Mouse (Mus musculus): Measurements from ENCODE around the gene Pink1.
A peak's percentile ranks its signal among the peaks of the same experiment; 100 is the strongest.

The Pink1 gene

GRCm38 (mm10) chr4:138313021-138313420 is 13.1 kb downstream of the Pink1 start:
- DNase-seq (ENCODE audit: low spot score), result no peak

GRCm38 (mm10) chr4:138312105-138312504 is 14.0 kb downstream of the Pink1 start:
- DNase-seq (ENCODE audit: low spot score), result no peak

GRCm38 (mm10) chr4:138311595-138311994 is 14.5 kb downstream of the Pink1 start:
- no peak for DNase-seq (ENCODE audit: low spot score)

DNA sequence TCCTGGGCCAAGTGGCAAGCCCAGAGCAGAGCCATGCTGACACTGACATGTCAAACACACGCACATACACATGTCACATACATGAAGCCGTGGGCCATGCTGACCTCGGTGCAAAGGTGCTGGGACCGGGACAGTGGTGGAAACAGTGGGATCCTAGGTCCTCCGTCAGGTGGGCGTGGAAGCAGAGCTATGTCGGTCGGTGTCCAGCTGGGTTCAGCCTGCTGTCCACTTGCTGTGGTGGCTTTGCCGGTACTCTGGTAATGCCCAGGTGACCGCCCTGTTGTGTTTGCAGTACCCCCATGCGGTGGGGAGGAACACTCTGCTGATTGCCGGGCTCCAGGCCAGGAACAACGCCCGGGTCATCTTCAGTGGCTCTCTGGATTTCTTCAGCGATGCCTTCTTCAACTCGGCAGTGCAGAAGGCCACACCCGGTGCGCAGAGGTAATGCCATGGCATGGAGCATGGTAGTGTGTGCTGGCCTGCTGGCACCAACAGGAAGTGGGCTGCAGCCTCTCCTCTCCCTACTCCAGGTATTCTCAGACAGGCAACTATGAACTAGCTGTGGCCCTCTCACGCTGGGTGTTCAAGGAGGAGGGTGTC is 15.7 kb downstream of the Pink1 start:
- no peak for DNase-seq (ENCODE audit: low spot score)

DNA sequence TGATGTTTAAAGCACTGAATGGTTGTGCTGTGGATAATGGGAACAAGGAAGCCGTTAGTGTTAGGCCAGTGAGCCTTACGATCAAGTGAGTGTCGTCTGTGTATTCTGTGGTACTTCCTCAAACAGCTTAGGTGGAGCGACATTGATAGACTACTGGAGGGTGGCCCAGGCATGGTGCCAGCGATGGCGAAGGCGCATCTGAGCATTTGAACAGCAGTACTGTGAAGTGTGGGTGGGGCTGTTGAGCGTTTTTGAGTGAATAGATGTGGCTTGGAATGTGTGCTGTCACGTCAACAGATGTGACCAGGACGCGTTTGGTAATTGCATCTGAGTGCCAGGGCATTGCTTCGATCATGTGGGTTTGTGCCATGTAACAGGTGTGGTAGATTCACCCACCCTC is 18.4 kb downstream of the Pink1 start:
- DNase-seq (ENCODE audit: low spot score), result no peak

DNA sequence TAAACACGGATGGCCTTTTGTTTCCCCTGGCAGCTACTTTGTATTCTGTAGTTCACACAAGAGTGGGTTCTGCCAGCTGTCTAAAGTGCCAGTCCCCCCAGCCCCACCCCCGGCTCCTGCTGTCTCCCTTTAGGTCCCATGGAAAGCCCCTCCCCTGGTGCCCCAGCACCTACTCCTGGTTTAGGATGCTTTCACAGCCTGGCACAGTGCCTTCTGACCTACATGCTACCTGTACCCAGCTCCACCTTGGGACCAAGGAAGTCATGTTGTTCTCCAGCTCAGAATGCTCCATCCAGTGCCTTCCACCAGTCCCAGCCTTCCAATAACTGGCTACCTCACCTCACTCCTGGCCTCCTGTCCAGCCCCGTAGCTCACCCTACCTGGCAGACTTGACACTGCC is 19.1 kb downstream of the Pink1 start:
- no peak for DNase-seq (ENCODE audit: low spot score)

DNA sequence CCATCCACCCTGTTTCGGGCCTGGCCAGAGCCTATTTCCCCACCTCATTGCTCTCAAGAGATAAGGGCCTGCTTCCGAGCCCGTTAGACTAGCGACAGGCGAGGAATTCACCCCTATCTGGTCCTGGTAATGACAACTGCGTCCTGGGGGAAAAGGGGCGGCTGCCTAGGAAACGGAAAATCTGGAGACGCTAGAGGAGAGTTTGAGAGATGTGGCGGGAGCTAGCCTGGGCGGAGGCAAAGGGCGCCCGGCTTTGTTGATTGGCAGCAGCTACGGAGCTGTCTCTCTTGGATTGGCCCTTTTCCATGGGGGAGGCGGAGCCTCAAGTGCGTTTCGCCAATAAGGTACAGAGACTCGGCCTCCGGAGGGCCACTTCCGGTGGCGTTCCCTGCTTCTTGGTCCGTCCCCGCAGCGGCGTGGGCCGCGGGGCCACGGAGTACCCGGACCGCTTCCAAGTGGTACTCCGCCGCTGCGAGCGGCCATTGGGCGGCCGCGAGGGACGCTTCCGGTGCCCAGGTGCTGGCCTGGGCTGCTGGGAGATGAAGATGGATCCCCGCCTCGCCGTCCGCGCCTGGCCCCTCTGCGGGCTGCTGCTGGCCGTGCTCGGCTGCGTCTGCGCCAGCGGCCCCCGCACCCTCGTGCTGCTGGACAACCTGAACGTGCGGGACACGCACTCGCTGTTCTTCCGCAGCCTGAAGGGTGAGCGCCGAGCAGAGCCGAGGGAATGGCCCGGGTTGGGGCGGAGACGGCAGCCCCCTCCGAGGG is 21.6 kb downstream of the Pink1 start, which contains the start of gene Ddost:
TSS of gene Ddost (plus strand) at position 391 of the 765 bp plus-strand sequence.
- DNase-seq (ENCODE audit: low spot score), result peak; percentile 88

DNA sequence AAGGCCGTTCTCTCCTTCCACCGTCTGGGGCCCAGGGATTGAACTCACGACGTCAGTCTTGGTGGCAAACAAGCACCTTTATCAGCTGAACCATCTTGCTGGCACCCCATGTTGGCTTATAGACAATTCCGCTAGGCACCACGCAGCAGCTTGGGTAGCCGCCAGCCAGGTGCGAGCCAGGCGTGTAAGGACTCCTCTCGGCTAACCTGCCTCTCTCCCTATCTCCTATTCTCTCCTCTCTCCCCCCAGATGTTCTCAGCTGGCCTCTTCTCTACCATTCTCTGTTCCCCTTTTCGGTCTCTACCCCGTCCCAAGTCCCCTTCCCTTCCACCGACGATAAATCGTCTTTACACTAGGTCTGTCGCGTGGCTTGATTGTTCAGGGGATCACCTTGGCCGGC is 22.4 kb downstream of the Pink1 start:
- DNase-seq (ENCODE audit: low spot score), result no peak

GRCm38 (mm10) chr4:138303011-138303410 is 23.1 kb downstream of the Pink1 start:
- DNase-seq (ENCODE audit: low spot score), result no peak

- no peak for DNase-seq (ENCODE audit: low spot score)
Observed at GRCm38 (mm10) chr4:138301271-138301780, 24.8 kb downstream of the Pink1 start.

GRCm38 (mm10) chr4:138293949-138294550 is 32.1 kb downstream of the Pink1 start:
- no peak for DNase-seq (ENCODE audit: low spot score)

DNA sequence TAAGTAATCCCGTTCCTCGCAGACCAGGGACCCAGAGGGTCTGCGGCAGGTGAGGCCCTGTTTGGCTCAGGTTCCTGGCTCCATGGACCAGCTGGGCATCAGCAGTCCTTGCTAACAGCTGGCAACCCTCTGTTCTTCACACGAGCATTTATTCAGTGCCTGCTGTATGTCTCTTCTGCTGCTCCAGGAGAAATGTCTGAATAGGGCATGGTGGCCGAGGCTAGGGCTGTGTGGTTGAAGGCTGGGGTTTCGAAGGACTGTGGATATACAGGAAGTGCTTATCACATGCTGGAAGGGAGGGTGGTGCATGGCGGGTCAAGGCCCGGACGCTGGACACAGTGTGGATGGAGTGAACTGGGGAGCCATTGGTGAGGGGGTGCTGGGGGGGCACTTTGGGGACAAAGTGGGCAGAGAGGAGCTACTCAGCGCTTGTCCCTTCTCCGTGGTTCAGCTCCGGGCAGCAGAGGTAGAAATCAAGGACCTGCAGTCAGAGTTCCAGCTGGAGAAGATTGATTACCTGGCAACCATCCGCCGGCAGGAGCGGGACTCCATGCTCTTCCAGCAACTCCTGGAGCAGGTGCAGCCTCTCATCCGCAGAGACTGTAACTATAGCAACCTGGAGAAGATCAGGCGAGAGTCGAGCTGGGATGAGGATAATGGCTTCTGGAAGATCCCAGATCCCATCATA is 32.7 kb downstream of the Pink1 start:
- DNase-seq (ENCODE audit: low spot score), result no peak

DNA sequence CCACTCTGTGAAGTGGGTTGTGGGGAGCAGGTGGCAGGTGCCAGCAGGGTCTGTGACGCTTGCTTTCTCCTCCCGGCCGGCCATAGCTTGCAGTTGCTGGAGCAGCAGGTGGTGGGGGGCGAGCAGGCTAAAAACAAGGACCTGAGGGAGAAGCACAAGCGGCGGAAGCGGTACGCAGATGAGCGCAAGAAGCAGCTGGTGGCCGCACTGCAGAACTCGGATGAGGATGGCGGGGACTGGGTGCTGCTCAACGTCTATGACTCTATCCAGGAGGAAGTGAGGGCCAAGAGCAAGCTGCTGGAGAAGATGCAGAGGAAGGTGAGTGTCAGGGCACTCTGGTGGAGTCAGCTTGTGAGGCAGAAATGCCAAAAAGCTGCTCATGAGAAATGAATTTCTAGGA is 34.1 kb downstream of the Pink1 start:
- no peak for DNase-seq (ENCODE audit: low spot score)

- DNase-seq (ENCODE audit: low spot score), result no peak
Observed at GRCm38 (mm10) chr4:138288691-138289090, 37.4 kb downstream of the Pink1 start.

DNA sequence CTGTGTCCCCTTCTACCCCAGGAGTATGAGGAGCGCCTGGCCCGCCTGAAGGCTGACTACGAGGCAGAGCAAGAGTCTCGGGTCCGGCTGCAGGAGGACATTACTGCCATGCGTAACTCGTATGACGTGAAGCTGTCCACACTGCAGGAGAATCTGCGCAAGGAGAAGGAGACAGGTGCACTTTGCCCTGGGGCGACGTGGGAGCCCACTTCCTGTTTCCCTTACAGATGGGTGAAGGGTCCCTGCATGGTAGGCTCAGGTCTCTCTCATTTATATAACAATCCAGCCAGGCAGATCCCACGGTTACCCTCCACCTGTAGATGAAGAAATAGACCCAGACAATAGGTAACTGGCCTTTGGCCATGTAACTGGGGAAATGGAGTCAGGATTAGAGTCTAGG is 39.7 kb downstream of the Pink1 start:
- no peak for DNase-seq (ENCODE audit: low spot score)

- DNase-seq (ENCODE audit: low spot score), result no peak
Observed at GRCm38 (mm10) chr4:138282834-138283233, 43.3 kb downstream of the Pink1 start.

DNA sequence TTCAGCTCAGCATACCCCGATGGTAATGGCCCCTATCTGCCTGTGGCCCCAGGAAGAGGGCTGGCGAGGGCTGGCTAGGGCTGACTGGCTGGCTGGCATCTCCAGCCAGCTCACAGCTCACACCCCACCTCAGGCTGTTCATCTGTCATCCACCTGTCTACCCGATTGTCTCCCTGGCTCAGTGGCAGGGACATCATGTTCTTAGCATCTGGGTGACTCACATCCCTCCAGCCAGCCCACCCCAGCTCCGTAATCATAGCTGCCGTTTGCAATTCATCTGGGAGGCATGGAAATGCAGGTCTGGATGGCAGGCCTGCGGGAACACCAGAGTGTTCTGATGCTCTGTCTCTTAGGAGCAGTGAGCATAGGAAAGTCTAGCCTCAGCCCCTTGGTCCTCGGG is 47.8 kb downstream of the Pink1 start:
- no peak for DNase-seq (ENCODE audit: low spot score)

GRCm38 (mm10) chr4:138272011-138272997 is 53.8 kb downstream of the Pink1 start:
- no peak for DNase-seq (ENCODE audit: low spot score)

DNA sequence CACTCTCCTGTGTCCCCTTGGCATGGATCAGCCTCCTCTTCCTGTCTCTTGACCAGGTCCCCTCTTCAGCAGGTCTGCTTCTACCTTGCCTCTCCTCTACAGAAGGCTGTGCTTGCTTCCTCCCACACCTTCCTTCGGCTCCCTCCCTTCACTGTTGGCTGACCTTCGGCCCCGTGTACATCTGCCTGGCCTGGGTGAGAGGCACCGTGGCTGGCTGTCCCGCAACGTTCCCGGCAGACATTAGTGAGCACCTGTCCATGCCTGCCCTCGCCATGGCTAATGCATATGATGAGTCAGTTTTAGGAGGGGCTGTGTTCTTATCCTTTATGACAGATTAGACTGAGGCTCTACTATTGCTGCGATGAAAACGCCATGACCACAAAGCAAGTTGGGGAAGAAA is 58.2 kb downstream of the Pink1 start:
- no peak for DNase-seq (ENCODE audit: low spot score)
